Mouse (Mus musculus) hindbrain, embryonic 11.5 days (tissue): ENCODE data around the gene Slitrk3. TPM values are rescaled to one million over a fixed set of nuclear protein-coding genes. Genes with fewer than 3 reads are reported as not detected.

Source experiments
- ATAC-seq: fragments of 200-750 bp; cut with Nextera tagmentation; 2 replicates; pipeline ENCODE4 v1.8.0; 2017; ENCODE audit warnings: mild to moderate bottlenecking, moderate TSS enrichment, moderate library complexity; ENCODE audit not compliant: low FRiP score
- DNase-seq: peaks from one replicate; pipeline ENCODE4 v3.0.0-alpha.2; 2015; ENCODE audit warnings: low spot score
- H3K27ac ChIP-seq: fragments of 300-500 bp; sonication (generic); 2 replicates; pipeline ENCODE4 v1.5.1; 2014; ENCODE audit warnings: mild to moderate bottlenecking, low read depth, low read length
- H3K27me3 ChIP-seq: fragments of 300-500 bp; sonication (generic); 2 replicates; pipeline ENCODE4 v1.6.1; 2014; ENCODE audit warnings: mild to moderate bottlenecking, low read length, moderate library complexity, mixed read lengths; ENCODE audit not compliant: control insufficient read depth, insufficient read depth
- H3K36me3 ChIP-seq: fragments of 300-500 bp; sonication (generic); 2 replicates; pipeline ENCODE4 v1.6.1; 2014; ENCODE audit warnings: mild to moderate bottlenecking, low read length, moderate library complexity, mixed read lengths; ENCODE audit not compliant: control insufficient read depth, insufficient read depth
- H3K4me1 ChIP-seq: fragments of 300-500 bp; sonication (generic); replicated peaks from 2 replicates; pipeline ENCODE4 v1.6.1; 2014; ENCODE audit warnings: low read length, mixed read lengths; ENCODE audit not compliant: control insufficient read depth, insufficient read depth
- H3K4me2 ChIP-seq: fragments of 300-500 bp; sonication (generic); replicated peaks from 2 replicates; pipeline ENCODE4 v1.6.1; 2014; ENCODE audit warnings: mild to moderate bottlenecking, low read depth, low read length
- H3K4me3 ChIP-seq: fragments of 300-500 bp; sonication (generic); 2 replicates; pipeline ENCODE4 v1.5.1; 2014; ENCODE audit warnings: low read depth, low read length
- H3K9ac ChIP-seq: fragments of 300-500 bp; sonication (generic); 2 replicates; pipeline ENCODE4 v1.6.1; 2014; ENCODE audit warnings: low read depth, low read length
- H3K9me3 ChIP-seq: fragments of 300-500 bp; sonication (generic); 2 replicates; pipeline ENCODE4 v1.6.1; 2016; ENCODE audit warnings: low read length; ENCODE audit not compliant: control insufficient read depth
- WGBS: fragments of 180-500 bp; shearing (Covaris S2); extraction: QIAGEN DNeasy Blood & Tissue Kit; methylation state at CpG from one replicate; pipeline ENCODE4 v1.1.7; 2014; 5-methylcytosine and 5-hydroxymethylcytosine counted together
- polyA plus RNA-seq: library from polyadenylated mRNA; unstranded; fragments of >200 nt; fragmentation: Nextera tagmentation; extraction: Ambion mirVana; gene quantifications from 2 replicates; pipeline ENCODE4 v1.2.1, GENCODE M21; 2014

Gene Slitrk3
- polyA plus RNA-seq, 1 experiment from 2014 or later, result 2.2 TPM

DNA sequence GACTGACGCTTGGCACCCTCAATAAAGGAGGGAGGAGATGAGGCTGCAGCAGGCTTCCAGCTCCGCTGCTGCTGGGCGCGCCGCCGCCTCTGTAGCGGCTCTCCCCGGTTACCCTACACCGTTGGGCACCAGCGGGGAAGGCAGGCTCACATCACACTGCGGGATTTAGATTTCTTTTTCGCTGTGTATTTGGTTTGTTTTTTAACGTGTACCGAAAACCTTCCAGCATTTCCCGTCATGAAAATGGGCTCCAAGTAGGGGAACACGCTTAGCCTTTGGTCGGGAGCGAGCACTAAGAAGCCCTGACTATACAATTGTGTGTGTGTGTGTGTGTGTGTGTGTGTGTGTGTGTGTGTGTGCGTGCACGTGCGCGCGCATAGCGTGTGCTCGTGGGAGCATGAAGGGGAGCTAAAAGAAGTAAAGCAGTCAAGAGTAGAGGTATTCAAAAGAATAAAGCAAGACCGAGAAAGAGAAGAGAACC lies 4.1 kb downstream of the Slitrk3 start:
- Histone ChIP-seq H3K27ac (no peak overlapping the region), H3K36me3 (no peaks in the 10 kb centered on the region), H3K9ac (peak overlapping the region; percentile 46), H3K27me3 (peaks cover 13% of the 10 kb centered on the region), H3K4me2 (peak overlapping the region; percentile 50), H3K4me1 (no peaks in the 10 kb centered on the region), H3K4me3 (peak overlapping the region; percentile 39), H3K9me3 (no peaks in the 10 kb centered on the region)
- DNase-seq, result peak; percentile 57
- peak; percentile 80 for ATAC-seq
- WGBS, result under 1% methylated on average over 26 of the region's 26 CpGs

- no peak overlapping the region for H3K4me2 ChIP-seq
- H3K9ac ChIP-seq, result no peak overlapping the region
- WGBS, result 2% methylated on average over 3 of the region's 3 CpGs
- DNase-seq (peak; percentile 80), ATAC-seq (peak; percentile 73)
- no peak overlapping the region for H3K4me3 ChIP-seq
- H3K27me3 ChIP-seq, result no peaks in the 10 kb centered on the region
- H3K36me3 ChIP-seq, result no peaks in the 10 kb centered on the region
- no peaks in the 10 kb centered on the region for H3K9me3 ChIP-seq
- no peak overlapping the region for H3K27ac ChIP-seq
- H3K4me1 ChIP-seq, result no peaks in the 10 kb centered on the region
Measured at GRCm38 (mm10) chr3:73046248-73046647, 11.4 kb downstream of the Slitrk3 start.

- Histone ChIP-seq H3K9ac (no peak overlapping the region), H3K4me3 (no peak overlapping the region), H3K4me1 (no peaks in the 10 kb centered on the region), H3K9me3 (no peaks in the 10 kb centered on the region), H3K4me2 (no peak overlapping the region), H3K27ac (no peak overlapping the region), H3K36me3 (no peaks in the 10 kb centered on the region), H3K27me3 (no peaks in the 10 kb centered on the region)
- DNase-seq, result no peak
- no peak for ATAC-seq
Measured at GRCm38 (mm10) chr3:73042256-73042655, 15.3 kb downstream of the Slitrk3 start.

- no peak overlapping the region for H3K4me3 ChIP-seq
- no peak overlapping the region for H3K9ac ChIP-seq
- no peaks in the 10 kb centered on the region for H3K4me1 ChIP-seq
- no peaks in the 10 kb centered on the region for H3K27me3 ChIP-seq
- H3K9me3 ChIP-seq, result no peaks in the 10 kb centered on the region
- no peak overlapping the region for H3K4me2 ChIP-seq
- DNase-seq (no peak), ATAC-seq (peak; percentile 38; the same call in 1 of the 2 replicates)
- WGBS, result 7% methylated on average over 6 of the region's 6 CpGs
- no peak overlapping the region for H3K27ac ChIP-seq
- H3K36me3 ChIP-seq, result no peaks in the 10 kb centered on the region
Measured at GRCm38 (mm10) chr3:73006045-73006444, 51.6 kb downstream of the Slitrk3 start.

- no peaks in the 10 kb centered on the region for H3K4me1 ChIP-seq
- 95% methylated on average over 4 of the region's 4 CpGs for WGBS
- ATAC-seq (no peak), DNase-seq (no peak)
- no peak overlapping the region for H3K27ac ChIP-seq
- no peak overlapping the region for H3K4me3 ChIP-seq
- no peaks in the 10 kb centered on the region for H3K27me3 ChIP-seq
- H3K9me3 ChIP-seq, result no peaks in the 10 kb centered on the region
- no peaks in the 10 kb centered on the region for H3K36me3 ChIP-seq
- no peak overlapping the region for H3K9ac ChIP-seq
- no peak overlapping the region for H3K4me2 ChIP-seq
Measured at GRCm38 (mm10) chr3:73002933-73003696, 54.5 kb downstream of the Slitrk3 start.

DNA sequence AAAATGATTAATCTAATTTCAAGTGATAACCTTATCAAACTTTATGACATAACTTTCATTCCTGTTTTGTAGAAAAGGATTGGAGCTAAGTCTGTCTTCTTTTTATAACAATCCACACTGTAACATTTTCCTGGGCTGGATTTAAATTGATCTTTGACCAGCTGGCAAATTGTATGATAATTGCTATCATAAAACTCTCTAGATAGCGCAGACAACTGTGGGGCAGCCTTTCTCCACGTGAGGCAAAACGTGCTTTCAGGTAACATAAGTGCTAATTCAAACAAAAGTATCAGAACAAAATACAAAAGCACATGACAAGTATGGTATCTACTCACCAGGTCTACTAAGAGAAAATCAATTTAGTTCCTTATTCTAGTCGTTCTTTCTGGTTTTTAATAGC lies 60.1 kb downstream of the Slitrk3 start:
- Histone ChIP-seq H3K27me3 (no peaks in the 10 kb centered on the region), H3K36me3 (no peaks in the 10 kb centered on the region), H3K9ac (no peak overlapping the region), H3K9me3 (no peaks in the 10 kb centered on the region), H3K4me2 (no peak overlapping the region), H3K4me1 (no peaks in the 10 kb centered on the region), H3K27ac (no peak overlapping the region), H3K4me3 (no peak overlapping the region)
- no peak for ATAC-seq
- 79% methylated on average over 4 of the region's 4 CpGs for WGBS
- DNase-seq, result no peak

Other genes with a start within 250 kb of the Slitrk3 start
- gene Sis, start 89.9 kb downstream of the Slitrk3 start, polyA plus RNA-seq, result not detected in 2 replicates